Mouse (Mus musculus): ENCODE measurements around the gene Slc12a8.

Slc12a8 gene

DNA sequence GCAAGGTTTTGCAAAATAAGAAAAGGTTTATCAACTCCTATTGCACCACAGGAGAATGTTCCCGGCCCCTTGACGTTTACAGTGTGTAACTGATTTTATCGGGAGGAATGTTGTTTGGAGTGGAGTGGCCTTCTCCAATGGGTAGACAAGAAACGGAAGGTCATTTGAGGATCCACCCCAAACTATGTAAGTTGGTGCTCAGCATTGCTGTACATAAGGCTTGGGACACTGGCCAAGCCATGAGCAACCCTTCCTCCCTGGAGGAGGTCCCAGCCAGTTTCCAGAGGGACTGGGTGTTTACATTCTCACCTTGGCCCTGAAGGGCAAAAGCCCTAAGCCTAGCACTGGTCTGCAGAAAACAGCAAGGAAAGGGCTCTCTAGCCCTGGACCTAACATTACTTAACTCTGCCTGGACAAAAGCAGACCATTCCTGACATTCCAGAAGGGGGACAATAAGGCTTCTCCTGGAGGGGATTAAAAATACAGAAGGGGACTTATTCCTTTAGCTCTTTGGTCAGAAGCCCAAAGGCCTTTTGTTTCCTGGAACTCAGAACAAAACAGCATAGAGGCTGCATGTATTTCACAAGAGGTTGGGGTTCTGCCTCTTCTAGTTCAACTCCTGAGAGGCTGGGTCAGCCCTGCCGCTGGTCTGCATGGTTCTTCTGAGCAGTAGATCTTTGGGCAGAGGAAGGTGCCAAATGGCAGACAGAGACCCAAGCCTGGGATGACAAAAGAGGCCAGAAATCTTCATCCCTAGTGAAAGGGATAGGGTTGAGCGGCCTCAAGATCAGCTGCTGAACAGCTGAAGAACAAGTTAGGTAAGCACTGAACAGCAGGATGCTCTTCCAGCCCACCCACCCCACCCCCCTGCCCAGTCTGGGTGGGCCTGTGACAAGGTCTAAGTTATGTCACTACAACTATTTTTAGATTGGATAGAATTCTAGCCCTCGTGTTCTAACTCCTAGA is 159.5 kb downstream of the Slc12a8 start:
- DNase-seq = no peak

DNA sequence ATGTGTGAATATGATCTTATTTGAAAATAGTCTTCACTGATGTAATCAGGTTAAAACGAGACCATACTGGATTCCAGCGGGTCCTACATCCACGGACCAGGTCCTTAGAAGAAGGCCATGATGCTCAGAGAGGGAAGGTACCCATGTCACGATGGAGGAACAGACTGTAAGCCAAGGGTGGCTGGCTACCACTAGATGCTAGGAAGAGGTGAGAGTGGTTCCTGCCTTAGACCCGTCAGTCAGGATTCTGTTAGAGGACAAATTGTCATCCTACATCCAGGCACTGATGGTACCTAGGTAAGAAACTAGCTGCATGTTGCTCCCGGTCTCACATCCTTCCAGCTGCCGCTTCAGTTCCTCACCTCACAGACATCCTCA is 160.2 kb downstream of the Slc12a8 start:
- DNase-seq = no peak

- DNase-seq = no peak
These were observed 160.8 kb downstream of the Slc12a8 start for GRCm38 (mm10) chr16:33677901-33678300.

DNA sequence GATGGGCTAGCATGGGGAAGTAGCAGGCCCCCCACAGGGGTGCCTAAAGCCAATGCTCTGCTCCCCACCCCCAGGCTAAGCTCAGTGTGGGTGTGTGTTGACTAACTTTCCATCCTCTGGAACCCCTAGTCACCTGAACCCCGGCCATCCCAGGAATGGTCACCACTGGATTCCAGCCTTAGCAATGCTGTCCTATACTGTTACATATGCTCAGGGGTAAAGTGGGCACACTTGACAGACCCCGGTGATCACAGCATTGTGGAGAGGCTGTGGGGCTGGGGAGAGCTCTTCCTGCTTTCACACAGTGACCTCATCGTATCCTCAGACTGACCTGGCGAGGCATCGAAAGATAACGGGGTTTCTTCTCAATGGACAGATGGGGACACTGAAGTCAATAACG is 163.1 kb downstream of the Slc12a8 start:
- DNase-seq = no peak

DNA sequence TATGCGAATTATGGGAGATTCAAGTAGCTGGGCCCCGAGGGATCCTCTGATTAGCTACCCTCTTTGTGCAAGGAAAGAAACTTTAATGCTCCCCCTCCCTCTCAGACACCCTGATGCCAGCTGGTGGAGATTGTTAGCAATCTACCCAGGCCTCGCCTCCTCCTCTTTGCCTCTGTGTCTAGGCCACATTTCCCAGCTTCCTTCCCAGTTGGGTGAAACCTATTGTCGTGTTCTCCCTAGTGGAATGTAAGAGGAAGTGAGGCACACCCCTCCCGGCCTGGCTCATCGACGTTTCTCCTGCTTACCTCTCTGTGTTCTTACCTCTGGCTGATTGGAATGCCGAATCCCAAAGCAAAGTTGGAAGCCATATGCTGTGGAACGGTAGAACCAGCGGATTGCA is 163.7 kb downstream of the Slc12a8 start:
- no peak for DNase-seq

- no peak for DNase-seq
These were observed 164.5 kb downstream of the Slc12a8 start for GRCm38 (mm10) chr16:33681661-33682060.

DNA sequence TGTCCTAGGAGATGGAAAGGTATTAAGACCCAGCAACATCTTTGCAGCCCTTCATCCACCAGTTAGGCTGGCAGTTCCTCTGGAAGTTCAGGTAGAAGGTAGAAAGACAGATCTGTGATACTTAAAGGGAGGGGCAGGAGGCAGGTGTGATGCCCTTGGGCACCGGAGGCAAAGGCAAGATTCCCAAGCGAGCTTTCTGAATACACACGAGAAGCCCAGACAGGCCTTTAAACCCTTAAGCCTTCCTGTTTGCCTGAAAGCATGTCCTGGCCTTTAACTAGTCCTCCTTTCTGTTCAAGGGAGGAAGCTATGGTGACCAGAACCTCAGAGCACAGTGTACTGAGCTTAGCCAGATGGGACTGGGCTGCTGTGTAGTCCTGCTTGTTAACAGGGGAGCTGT is 165.5 kb downstream of the Slc12a8 start:
- DNase-seq = no peak

GRCm38 (mm10) chr16:33683206-33684161 is 166.4 kb downstream of the Slc12a8 start:
- no peak for DNase-seq

DNA sequence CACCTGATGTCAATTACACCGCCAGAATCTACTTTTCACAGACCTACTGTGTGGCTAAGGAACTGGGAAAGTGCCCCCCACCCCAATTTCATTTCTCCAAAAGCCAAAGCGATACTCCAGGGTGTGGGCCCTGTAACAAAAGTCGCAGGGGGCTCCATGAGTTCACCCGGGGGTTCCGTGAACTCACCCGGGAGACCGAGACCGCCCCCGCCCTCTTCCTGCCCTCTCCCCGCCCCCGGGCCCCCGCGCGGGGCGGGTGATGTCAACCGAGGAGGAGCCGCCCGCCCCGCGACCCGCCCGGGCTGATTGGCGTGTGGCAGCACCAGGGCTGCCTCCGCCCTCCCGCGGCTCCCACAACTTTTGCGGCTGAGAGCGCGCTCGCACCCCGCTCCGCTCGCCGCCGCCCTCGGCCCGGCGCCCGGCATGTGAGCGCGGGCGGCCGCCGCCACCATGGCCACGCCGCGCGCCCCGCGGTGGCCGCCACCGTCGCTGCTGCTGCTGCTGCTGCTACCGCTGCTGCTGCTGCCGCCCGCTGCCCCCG is 167.1 kb downstream of the Slc12a8 start, which contains the start of gene Heg1:
Gene Heg1 (plus strand): TSS at position 209 of the 541 bp plus-strand sequence.
- peak; percentile 75 for DNase-seq

DNA sequence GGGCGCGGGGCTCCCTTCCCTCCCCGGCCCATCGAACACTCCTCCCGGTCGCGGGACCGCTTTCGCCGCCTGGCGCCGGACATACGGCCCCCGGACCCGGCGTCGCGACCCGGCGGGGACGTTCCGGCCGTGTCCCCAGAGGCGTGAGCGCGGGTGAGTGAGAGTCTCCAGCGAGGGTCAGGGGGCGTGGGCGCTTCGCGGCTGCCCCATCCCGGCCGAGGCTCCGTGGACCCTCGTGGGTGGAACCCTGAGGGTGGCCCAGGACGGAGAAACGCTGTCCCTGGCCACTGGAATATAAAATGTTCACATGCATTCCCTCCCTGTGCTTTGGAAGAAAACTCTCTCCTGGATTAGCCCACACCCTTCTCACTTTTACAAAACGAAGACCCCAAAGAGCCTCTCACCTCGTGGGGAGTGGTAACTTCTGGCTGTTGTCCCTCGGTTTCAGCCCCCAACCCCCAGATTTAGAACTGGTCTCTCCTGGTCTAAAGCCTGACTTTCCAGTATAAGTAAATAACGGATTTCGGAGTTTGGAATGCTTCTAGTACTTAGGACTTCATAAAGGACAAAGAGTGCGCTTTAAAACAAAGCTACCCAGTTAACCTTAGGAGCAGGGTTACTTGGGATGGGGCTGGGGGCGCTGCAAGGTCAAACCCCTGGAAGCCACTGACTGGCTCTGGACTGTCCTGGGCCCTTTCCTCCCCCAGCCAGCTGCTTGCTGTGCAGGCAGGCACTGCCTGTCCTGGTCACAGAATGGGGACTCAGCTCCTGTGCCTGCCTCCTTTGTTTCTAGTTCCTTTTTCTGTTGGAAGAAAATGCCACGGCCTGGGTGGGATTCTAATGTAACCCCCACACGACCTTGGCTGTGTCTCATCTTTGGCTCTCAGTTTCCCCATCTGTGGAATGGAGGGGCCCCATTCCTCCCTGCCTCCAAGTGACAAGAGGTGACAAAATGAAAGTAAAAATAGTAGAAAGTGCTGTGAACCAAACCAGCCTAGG is 167.9 kb downstream of the Slc12a8 start:
- DNase-seq = no peak

GRCm38 (mm10) chr16:33686056-33686455 is 168.9 kb downstream of the Slc12a8 start:
- DNase-seq = no peak

- no peak for DNase-seq
These were observed 170.6 kb downstream of the Slc12a8 start for GRCm38 (mm10) chr16:33687724-33688123.

GRCm38 (mm10) chr16:33690975-33691747 is 174.0 kb downstream of the Slc12a8 start:
- no peak for DNase-seq

GRCm38 (mm10) chr16:33693553-33693952 is 176.4 kb downstream of the Slc12a8 start:
- DNase-seq = no peak

DNA sequence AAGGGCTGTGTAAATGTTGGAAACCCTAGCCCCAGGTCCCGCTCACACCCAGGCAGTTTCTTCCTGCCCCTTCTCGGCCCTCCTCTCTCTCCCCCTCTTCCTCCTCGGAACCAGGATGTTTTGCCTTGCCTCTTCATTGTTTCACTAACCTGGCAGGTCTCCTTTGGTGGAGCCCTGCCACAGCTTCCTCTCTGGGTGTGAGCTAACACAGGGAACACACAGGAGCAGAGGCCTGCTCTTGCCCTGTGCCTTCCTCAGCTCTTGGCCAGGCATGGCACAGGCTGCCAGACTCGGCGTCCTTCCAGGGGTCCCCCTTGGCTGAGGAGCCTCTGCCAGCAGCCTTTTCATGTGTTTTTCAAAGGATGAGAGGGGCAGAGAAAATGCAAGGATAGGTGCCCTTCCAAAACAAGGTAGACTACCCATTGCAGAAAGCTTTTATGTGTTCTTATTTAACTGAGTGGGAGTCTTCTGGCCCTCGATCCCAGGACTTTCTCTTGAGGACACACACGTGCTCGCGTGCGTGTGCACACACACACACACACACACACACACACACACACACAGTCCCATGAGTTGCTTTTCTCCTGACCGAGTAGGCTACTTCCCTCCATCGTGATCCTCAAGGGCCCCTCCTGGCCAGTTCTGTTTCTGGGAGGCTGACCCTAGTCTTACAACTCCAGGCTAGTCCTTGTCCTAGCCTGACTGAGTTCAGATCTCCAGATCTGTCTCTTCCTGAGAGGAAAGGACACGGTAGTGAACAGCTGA is 179.9 kb downstream of the Slc12a8 start:
- no peak for DNase-seq

DNA sequence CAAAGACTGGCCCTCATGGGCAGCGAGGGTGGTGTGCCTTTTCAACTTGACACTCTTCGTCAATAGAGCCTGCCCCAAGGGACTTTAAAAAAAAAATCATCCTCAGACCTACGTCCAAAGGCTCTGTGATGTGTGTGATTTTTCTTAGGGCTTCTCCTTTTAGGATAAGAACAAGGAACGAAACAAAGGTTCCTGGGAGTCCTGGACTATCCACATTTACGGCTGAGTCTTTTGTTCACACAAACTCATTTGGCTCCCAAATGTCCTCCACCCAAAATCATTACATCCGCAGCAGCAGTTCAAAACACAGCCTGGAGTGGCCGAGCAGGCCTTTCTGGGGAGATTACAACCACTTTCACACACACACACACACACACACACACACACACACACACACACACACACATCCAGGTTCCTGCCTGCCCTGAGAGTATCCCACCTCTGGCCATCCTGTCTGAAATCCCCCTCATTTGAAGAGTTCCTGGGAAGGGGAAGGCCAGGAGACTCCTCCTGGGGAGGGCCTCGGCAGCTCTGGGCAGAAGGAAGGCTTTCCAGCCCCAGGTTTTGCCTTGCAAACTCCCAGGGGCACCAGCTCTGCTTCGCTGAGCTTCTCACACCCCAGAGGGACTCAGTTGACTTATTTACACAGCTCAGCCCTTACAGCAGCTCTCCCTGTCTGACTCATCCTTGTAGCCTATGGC is 180.6 kb downstream of the Slc12a8 start:
- no peak for DNase-seq

DNA sequence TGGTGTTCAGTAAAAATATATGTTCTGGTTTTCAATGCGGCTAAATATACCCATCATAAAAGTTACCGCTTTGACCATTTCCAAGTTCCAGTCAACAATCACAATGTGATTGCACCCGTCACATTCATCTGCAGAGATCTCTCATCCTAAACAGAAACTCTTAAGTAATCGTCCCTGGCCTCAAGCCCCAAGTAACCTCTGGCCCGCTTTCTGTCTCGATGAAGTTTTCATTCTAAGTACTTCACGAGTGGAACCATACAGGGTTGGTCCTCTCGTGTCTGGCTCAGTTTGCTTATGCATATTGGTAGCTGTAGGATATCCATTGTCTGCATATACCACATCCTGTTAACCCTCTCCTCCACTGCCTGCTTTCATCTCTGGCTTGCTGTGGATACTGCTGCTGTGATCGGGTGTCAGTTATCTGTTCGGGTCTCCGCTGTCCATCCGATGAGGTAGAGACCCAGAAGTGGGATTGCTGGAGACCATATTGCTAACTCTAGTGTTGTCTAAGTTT is 181.2 kb downstream of the Slc12a8 start:
- DNase-seq = no peak

GRCm38 (mm10) chr16:33700584-33700983 is 183.5 kb downstream of the Slc12a8 start:
- no peak for DNase-seq

GRCm38 (mm10) chr16:33701872-33702271 is 184.7 kb downstream of the Slc12a8 start:
- DNase-seq = no peak

Measured in right cerebral cortex, adult 18-20 months (tissue).